Mouse (Mus musculus): ENCODE results near the gene Timm8a2.

- TF ChIP-seq CTCF (IDR thresholded peaks at IDR 0.05; ENCODE audit: low read depth, low read length) (no peak), TAL1 (conservative IDR thresholded peaks at IDR 0.05; ENCODE audit: low read depth, low read length) (no peak), POLR2AphosphoS5 (IDR thresholded peaks at IDR 0.05; ENCODE audit: insufficient replicate concordance, low read depth, low read length) (no peak)
Measured at GRCm38 (mm10) chr14:121994171-121994700, 40.2 kb upstream of the Timm8a2 start.

Measured in G1E (cell line).